Mouse (Mus musculus) neural tube, embryonic 15.5 days (tissue): Measurements from ENCODE around the gene Ndufaf2. TPM values are rescaled to one million over a fixed set of nuclear protein-coding genes. Genes with fewer than 3 reads are reported as not detected.

Source experiments
- ATAC-seq: fragments of 200-750 bp; cut with Nextera tagmentation; 2 replicates; pipeline ENCODE4 v1.8.0; 2017; ENCODE audit warnings: mild to moderate bottlenecking, moderate TSS enrichment, moderate library complexity; ENCODE audit not compliant: low FRiP score
- H3K27ac ChIP-seq: fragments of 300-500 bp; sonication (generic); replicated peaks from 2 replicates; pipeline ENCODE4 v1.5.1; 2015; ENCODE audit warnings: mild to moderate bottlenecking, inconsistent platforms
- H3K27me3 ChIP-seq: fragments of 300-500 bp; sonication (generic); replicated peaks from 2 replicates; pipeline ENCODE4 v1.6.1; 2015; ENCODE audit warnings: inconsistent platforms
- H3K36me3 ChIP-seq: fragments of 300-500 bp; sonication (generic); 2 replicates; pipeline ENCODE4 v1.6.1; 2015; ENCODE audit warnings: inconsistent platforms
- H3K4me1 ChIP-seq: fragments of 300-500 bp; sonication (generic); 2 replicates; pipeline ENCODE4 v1.6.1; 2015; ENCODE audit warnings: inconsistent platforms
- H3K4me2 ChIP-seq: fragments of 300-500 bp; sonication (generic); 2 replicates; pipeline ENCODE4 v1.6.1; 2015; ENCODE audit warnings: inconsistent platforms, mild to moderate bottlenecking, moderate library complexity
- H3K4me3 ChIP-seq: fragments of 300-500 bp; sonication (generic); replicated peaks from 2 replicates; pipeline ENCODE4 v1.5.1; 2015; ENCODE audit warnings: mild to moderate bottlenecking, inconsistent platforms
- H3K9ac ChIP-seq: fragments of 300-500 bp; sonication (generic); replicated peaks from 2 replicates; pipeline ENCODE4 v1.6.1; 2015; ENCODE audit warnings: mild to moderate bottlenecking, inconsistent platforms
- H3K9me3 ChIP-seq: fragments of 300-500 bp; sonication (generic); replicated peaks from 2 replicates; pipeline ENCODE4 v1.6.1; 2016; ENCODE audit warnings: inconsistent platforms
- WGBS: fragments of 180-500 bp; shearing (Covaris S2); methylation state at CpG from one replicate; pipeline ENCODE4 v1.1.7; 2015; ENCODE audit warnings: mixed read lengths; 5-methylcytosine and 5-hydroxymethylcytosine counted together
- polyA plus RNA-seq: library from polyadenylated mRNA; unstranded; fragments of >200 nt; fragmentation: Nextera tagmentation; extraction: Ambion mirVana; gene quantifications from 2 replicates; pipeline ENCODE4 v1.2.1, GENCODE M21; 2015

Ndufaf2 gene
- polyA plus RNA-seq, 1 experiment from 2014 or later = 80.3 TPM

DNA sequence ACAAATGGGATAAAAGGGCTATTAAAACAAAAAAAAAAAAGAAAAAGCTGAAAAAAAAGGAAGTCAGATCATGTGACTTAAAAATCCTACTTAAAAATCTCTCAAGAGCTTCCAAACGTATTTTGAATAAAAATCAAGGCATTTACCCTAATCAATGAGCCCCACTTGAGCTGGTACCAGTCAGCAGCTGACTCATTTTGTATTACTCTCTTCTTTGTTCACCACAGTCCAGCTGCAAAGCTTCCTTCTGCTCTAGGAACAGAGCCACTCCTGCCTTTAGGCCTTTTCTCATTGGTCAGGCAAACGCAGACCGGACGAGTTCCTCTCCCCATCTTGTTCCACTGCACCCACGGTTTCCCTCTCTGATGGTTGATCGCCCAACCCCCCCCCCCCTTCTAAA, 22.8 kb downstream of the Ndufaf2 start:
- 81% methylated on average over 6 of the region's 6 CpGs for WGBS
- H3K4me3 ChIP-seq = no peak overlapping the region
- ATAC-seq = no peak
- H3K4me1 ChIP-seq = no peaks in the 10 kb centered on the region
- no peaks in the 10 kb centered on the region for H3K36me3 ChIP-seq
- no peaks in the 10 kb centered on the region for H3K9me3 ChIP-seq
- H3K4me2 ChIP-seq = no peak overlapping the region
- no peaks in the 10 kb centered on the region for H3K27me3 ChIP-seq
- H3K9ac ChIP-seq = no peak overlapping the region
- no peak overlapping the region for H3K27ac ChIP-seq

DNA sequence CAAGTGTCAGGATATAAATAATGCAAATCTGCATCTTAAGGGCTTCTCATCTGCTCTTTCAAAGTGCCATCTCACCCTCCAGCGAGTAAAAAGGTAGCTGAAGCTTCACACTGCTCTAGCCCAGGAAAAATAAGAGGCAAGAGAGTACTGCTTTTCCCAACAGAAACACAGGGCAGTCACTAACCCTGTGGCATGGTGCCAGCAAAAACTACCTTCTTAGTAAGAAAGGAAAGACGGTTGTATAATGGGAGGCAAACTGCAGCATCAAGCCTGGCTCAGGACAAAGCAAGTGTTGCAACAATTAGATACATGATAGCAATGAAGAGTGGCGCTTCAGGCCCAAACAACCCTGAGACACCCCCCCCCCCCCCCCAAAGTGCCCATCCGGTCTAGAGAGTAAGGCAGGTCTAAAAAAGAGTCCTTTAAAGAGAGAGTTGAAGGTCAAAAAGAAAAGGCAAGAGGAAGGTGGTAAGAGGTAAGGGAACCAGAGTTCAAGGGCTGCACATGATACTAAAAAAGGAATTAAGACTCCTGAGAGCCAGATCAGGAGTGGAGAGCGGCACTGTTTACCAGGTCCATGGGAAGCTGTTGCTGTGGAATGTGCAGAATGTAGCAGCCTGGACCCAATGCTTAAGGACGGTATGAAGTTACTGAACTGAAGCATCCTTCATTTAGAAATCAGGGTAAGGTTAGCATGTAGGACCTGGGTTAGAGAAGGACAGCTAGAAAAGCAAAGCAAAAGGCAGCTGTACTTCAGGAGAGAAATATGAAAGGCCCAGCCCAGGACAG, 26.2 kb downstream of the Ndufaf2 start:
- no peak overlapping the region for H3K4me2 ChIP-seq
- no peaks in the 10 kb centered on the region for H3K27me3 ChIP-seq
- no peak overlapping the region for H3K4me3 ChIP-seq
- H3K9me3 ChIP-seq = no peaks in the 10 kb centered on the region
- no peaks in the 10 kb centered on the region for H3K4me1 ChIP-seq
- no peaks in the 10 kb centered on the region for H3K36me3 ChIP-seq
- H3K27ac ChIP-seq = no peak overlapping the region
- 72% methylated on average over 6 of the region's 6 CpGs for WGBS
- no peak overlapping the region for H3K9ac ChIP-seq
- ATAC-seq = no peak

DNA sequence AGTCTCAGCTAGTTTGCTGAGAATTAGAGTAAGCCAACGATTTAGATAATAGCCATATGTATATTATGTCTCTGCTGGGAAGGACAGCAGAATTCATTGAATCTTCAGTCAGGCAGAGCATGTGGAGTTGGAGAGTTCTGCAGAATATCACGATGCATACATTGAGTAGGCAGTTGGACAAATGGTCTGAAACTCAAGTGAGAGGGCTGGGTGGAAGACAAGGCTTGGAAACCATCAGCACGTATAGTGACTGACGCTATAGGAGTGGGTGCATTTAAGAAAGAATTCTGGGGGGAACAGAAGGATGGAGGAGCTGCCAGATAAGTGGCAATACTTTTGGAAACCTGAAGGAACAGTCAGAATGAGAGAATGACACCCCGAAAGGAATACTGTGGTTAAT, 27.7 kb downstream of the Ndufaf2 start:
- Histone ChIP-seq H3K9ac (no peak overlapping the region), H3K36me3 (no peaks in the 10 kb centered on the region), H3K4me2 (no peak overlapping the region), H3K27ac (no peak overlapping the region), H3K27me3 (no peaks in the 10 kb centered on the region), H3K9me3 (no peaks in the 10 kb centered on the region), H3K4me1 (no peaks in the 10 kb centered on the region), H3K4me3 (no peak overlapping the region)
- WGBS = 85% methylated on average over 5 of the region's 5 CpGs
- ATAC-seq = no peak

DNA sequence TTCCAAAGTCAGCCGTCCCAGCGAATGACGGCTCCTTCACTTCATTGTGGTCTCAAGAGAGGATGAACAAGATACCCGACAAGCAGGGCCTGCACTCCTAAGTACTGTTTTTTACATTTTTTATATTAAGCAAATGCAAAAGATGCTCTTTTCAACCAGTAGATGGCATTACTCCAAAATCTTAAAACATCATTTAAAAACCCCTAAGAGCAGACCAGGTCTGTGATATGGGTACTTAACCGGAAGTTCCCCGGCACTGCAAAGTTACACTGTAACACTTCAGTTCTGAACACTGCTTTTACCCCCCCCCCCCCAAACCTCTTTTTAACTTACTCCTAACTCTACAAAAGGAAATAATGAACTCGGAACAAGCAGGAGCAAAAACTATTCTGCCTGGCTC, 29.4 kb downstream of the Ndufaf2 start:
- no peak overlapping the region for H3K27ac ChIP-seq
- H3K27me3 ChIP-seq = no peaks in the 10 kb centered on the region
- 63% methylated on average over 7 of the region's 7 CpGs for WGBS
- H3K36me3 ChIP-seq = no peaks in the 10 kb centered on the region
- H3K9me3 ChIP-seq = no peaks in the 10 kb centered on the region
- H3K4me2 ChIP-seq = no peak overlapping the region
- peaks cover 2% of the 10 kb centered on the region; the same call in 1 of the 2 replicates for H3K4me1 ChIP-seq
- no peak for ATAC-seq
- H3K4me3 ChIP-seq = no peak overlapping the region
- no peak overlapping the region for H3K9ac ChIP-seq

DNA sequence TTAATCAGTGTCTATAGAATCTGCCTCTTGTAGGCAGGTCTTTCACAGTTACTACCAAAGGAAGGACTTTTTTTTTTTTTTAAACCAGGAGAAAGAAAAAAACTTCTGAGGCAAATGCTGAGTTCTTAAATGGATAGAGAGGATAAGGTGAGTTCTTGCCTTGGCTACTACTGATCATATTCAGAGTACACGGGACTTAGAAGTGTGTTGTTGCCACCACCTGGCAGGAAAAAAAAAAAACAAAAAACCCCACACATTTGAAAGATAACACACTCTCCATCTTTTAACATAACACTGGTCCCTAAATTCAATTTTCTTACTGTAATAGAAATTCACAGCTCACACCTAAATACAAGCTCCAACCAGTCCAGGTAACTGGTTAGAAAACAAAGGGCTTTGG, 30.5 kb downstream of the Ndufaf2 start:
- Histone ChIP-seq H3K4me1 (peaks cover 10% of the 10 kb centered on the region), H3K27ac (no peak overlapping the region), H3K4me3 (no peak overlapping the region), H3K9ac (no peak overlapping the region), H3K9me3 (no peaks in the 10 kb centered on the region), H3K4me2 (no peak overlapping the region), H3K36me3 (no peaks in the 10 kb centered on the region), H3K27me3 (no peaks in the 10 kb centered on the region)
- ATAC-seq = no peak
- 50% methylated on average over 1 of the region's 1 CpGs for WGBS

DNA sequence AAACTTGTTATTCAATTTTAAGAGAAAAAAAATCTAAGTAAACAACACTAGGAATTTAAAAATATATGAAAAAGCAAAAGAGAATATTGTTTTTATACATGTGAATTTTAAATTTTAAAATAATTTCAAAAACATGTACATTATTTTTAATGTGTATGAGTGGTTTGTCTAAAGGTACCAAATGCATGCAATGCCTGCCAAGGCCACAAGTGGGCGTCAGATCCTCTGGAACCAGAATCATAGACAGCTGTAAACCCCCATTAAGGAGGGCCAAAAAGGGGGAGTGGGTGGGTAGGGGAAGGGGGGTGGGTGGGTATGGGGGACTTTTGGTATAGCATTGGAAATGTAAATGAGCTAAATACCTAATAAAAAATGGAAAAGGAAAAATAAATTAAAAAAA, 31.3 kb downstream of the Ndufaf2 start:
- H3K27ac ChIP-seq = no peak overlapping the region
- peaks cover 10% of the 10 kb centered on the region for H3K4me1 ChIP-seq
- H3K9me3 ChIP-seq = no peaks in the 10 kb centered on the region
- no peaks in the 10 kb centered on the region for H3K36me3 ChIP-seq
- no peak overlapping the region for H3K4me3 ChIP-seq
- no peak overlapping the region for H3K4me2 ChIP-seq
- ATAC-seq = no peak
- no peaks in the 10 kb centered on the region for H3K27me3 ChIP-seq
- 11% methylated on average over 1 of the region's 1 CpGs for WGBS
- no peak overlapping the region for H3K9ac ChIP-seq

DNA sequence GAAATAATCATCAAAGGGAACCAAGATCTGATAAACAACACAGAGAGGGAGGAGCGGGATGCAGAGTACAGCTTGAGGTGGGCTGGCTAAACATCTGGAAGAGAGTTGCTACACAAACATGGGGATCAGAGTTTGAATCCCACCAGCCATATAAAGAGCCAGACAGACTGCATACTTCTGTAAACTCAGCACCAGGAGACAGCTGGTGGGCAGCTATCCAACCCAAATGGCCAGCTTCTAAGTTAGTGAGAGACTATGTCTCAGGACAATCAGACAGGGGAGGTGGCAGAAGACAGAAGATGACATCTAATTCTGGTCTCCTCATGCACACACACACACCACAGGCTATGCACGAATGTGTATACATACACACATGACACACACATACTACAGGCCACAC, 32.2 kb downstream of the Ndufaf2 start:
- peaks cover 10% of the 10 kb centered on the region for H3K4me1 ChIP-seq
- ATAC-seq = no peak
- H3K4me3 ChIP-seq = no peak overlapping the region
- no peaks in the 10 kb centered on the region for H3K9me3 ChIP-seq
- no peaks in the 10 kb centered on the region for H3K27me3 ChIP-seq
- H3K9ac ChIP-seq = no peak overlapping the region
- WGBS = 98% methylated on average over 2 of the region's 2 CpGs
- H3K36me3 ChIP-seq = no peaks in the 10 kb centered on the region
- no peak overlapping the region for H3K4me2 ChIP-seq
- H3K27ac ChIP-seq = no peak overlapping the region

DNA sequence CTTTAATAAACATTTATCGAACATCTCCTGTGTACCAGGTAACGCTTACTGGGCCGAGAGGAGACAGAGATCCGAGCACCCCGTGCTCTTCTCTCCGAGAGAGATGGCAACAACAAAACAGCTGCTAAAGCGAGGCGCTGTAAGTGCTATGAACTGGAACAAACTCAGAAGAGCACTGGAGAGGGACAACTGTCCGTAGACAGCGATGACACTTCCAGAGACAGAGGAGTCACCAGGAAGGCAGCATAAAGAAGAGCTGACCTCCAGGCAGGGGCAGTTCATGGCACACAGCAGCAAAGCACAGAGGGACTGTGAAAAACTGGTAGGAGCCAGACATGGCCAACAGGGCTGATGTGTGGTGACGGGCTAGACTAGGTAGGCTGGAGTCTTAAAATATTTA, 34.3 kb downstream of the Ndufaf2 start:
- 57% methylated on average over 11 of the region's 11 CpGs for WGBS
- 0 out of 2 replicates have a peak overlapping the region, but pooled peaks have one; percentile 30 for H3K9ac ChIP-seq
- H3K4me2 ChIP-seq = peak overlapping the region; percentile 19; the same call in 1 of the 2 replicates
- no peak overlapping the region for H3K4me3 ChIP-seq
- no peaks in the 10 kb centered on the region for H3K36me3 ChIP-seq
- peaks cover 10% of the 10 kb centered on the region for H3K4me1 ChIP-seq
- ATAC-seq = no peak
- no peak overlapping the region for H3K27ac ChIP-seq
- H3K9me3 ChIP-seq = no peaks in the 10 kb centered on the region
- no peaks in the 10 kb centered on the region for H3K27me3 ChIP-seq

DNA sequence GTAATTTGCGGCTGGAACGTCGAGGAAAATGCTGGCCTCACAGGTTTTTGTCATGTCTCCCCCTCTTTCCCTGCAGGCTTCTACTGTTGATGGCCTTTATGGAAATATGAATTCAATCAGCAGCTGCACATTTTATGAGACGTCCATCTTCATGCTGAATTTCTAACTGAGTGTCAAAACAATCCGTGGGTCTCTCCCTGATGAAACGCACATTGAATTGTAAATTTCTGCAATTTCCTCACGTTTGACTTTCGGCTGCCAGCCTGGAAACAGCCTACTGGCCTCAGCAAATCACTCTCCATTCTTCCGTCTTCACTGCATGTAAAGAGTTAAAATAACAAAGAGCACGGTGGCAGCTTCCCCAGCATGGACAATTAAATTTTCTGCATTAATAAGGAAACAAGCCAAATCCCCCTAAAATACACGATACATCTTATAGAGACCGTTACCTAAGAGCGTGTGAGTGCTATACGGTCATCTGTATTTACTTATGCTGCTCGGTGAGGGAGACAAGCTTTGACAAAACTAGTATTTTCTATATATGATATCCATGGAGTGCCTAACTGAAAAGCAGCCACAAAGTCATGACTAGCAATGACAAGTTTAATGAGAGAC, 35.2 kb downstream of the Ndufaf2 start:
- H3K27ac ChIP-seq = no peak overlapping the region
- H3K4me1 ChIP-seq = peaks cover 10% of the 10 kb centered on the region
- peak overlapping the region; percentile 29 for H3K4me2 ChIP-seq
- no peaks in the 10 kb centered on the region for H3K36me3 ChIP-seq
- ATAC-seq = no peak
- H3K9ac ChIP-seq = no peak overlapping the region
- H3K9me3 ChIP-seq = no peaks in the 10 kb centered on the region
- H3K4me3 ChIP-seq = no peak overlapping the region
- no peaks in the 10 kb centered on the region for H3K27me3 ChIP-seq
- WGBS = 17% methylated on average over 15 of the region's 15 CpGs

DNA sequence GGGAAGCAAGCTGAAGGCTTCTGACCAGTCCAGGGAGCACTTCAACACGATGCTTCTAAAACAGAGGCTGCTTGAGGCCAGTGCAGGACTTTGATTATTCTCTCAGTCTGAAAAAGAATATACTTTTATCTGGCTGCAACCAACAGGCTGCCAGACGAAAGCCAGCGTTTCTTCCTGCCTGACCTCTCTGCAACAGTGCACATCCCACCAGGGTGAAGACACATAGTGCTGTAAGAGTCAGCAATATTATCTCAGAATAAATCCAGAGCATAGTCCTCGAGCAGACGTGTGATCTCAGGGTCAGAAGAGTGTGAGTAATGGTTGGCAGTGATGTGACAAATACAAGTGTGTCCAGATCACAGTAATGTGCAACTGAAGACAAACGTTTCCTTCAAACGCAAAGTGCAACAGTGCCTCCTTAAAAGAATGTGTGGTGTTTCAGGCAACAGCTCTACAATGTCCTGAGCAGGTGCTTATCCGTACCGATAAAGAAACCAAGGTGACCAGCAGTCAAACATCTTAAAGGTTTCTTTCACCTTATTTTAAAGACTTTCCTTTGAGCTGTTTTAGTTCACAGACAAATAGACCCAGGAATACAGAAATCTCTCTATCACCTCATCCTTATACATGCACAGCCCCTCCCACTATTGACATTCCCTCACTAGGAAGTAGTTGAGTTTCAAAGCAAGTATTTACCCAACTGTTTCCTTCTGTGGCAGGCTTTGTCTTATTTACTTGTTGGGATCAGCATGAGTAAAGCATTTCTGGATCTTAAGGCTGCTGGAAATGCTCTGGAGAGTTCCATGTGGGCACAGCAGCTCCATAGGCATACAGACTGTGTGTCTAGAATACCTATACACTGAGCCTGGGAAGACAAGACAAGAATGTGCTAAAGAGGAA, 38.8 kb downstream of the Ndufaf2 start:
- Histone ChIP-seq H3K27me3 (no peaks in the 10 kb centered on the region), H3K9me3 (no peaks in the 10 kb centered on the region), H3K4me3 (no peak overlapping the region), H3K36me3 (no peaks in the 10 kb centered on the region), H3K27ac (no peak overlapping the region), H3K4me2 (no peak overlapping the region), H3K4me1 (peaks cover 13% of the 10 kb centered on the region), H3K9ac (no peak overlapping the region)
- no peak for ATAC-seq
- WGBS = 80% methylated on average over 9 of the region's 9 CpGs

DNA sequence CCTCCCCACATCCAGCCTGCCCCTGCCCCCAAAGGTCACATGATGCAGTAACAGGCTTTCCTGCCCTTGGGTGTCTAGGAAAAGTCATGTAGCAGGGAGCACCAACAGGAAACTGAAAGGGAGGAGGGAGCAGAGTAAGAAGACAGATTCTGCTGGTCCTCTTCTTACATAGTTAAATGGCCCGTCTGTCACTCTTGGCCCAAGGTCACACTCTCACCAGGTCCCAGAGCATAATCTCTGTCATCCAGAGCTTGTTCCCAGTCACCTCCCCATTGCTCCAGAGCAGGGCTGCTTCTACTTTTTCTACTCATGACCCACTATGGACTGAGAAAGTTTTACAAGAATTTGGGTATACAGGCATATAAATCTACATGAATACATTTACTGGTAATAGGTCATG, 40.2 kb downstream of the Ndufaf2 start:
- no peaks in the 10 kb centered on the region for H3K27me3 ChIP-seq
- H3K4me3 ChIP-seq = no peak overlapping the region
- no peak for ATAC-seq
- peaks cover 7% of the 10 kb centered on the region for H3K4me1 ChIP-seq
- no peak overlapping the region for H3K4me2 ChIP-seq
- no peaks in the 10 kb centered on the region for H3K9me3 ChIP-seq
- no peaks in the 10 kb centered on the region for H3K36me3 ChIP-seq
- WGBS = 83% methylated on average over 1 of the region's 1 CpGs
- no peak overlapping the region for H3K9ac ChIP-seq
- H3K27ac ChIP-seq = no peak overlapping the region
